Mouse (Mus musculus) heart, postnatal 0 days (tissue): Measurements from ENCODE around the gene Actl11.

Source experiments
- CTCF ChIP-seq: IDR thresholded peaks from 2 replicates; pipeline ENCODE4 v1.5.1; 2016; ENCODE audit warnings: antibody characterized with exemption, control low read depth, low read depth
- EP300 ChIP-seq: IDR thresholded peaks from 2 replicates; pipeline ENCODE4 v1.6.1; 2016; ENCODE audit warnings: antibody characterized with exemption, low read depth

DNA sequence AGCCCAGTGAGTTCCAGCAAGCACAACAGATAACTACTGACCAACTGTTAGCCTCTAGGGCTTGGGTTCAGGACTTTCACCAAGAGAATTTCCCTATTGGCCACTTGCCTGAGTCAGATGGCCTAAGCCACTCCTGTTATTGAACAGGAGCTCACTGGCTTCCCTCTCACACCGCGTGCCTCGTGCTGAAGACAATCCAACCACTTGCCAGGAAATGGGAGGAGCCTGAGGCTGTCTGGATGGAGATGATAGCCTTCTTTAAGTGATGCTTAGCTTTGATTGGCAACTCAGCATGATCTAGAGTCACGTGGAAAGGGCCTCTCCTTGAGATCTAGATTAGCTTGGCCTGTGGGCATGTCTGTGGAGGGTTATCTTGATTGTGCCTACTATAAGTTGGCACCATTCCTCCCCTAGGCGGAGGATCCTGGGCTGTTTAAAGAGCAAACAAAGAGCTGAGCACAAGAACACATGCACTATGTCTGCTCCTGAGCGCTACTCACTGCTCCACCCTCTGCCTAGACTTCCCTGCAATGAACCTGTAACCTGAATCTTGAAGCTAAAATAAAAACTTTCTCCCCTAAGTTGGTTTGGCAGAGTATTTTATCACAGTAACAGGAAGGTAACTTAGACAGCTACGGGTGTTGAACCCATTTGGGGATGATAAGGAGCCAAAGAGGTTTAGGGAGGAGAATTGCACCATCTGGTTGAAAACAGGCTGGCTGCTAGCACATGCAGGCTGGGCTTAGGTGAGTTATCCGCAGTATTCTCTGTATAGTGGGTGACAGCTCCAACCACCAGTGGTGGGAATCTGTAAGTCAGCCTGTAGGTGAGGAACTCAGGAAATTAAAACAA, 43.6 kb downstream of the Actl11 start:
- no peak for TF ChIP-seq CTCF
- no peak for TF ChIP-seq EP300
